Mouse (Mus musculus) heart, postnatal 0 days (tissue): Measurements from ENCODE around the gene Ccdc172.

Experiments
- CTCF ChIP-seq: IDR thresholded peaks from 2 replicates; pipeline ENCODE4 v1.5.1; 2016; ENCODE audit warnings: antibody characterized with exemption, control low read depth, low read depth
- EP300 ChIP-seq: IDR thresholded peaks from 2 replicates; pipeline ENCODE4 v1.6.1; 2016; ENCODE audit warnings: antibody characterized with exemption, low read depth

GRCm38 (mm10) chr19:58586046-58586445 is 74.3 kb downstream of the Ccdc172 start:
- no peak for TF ChIP-seq EP300
- no peak for TF ChIP-seq CTCF
